Mouse (Mus musculus) olfactory bulb, adult 2 months (tissue): ENCODE results near the gene Uso1.

Experiments
- CTCF ChIP-seq: fragments of 200-500 bp; IDR thresholded peaks from 2 replicates; pipeline ENCODE4 v1.5.1; 2012; ENCODE audit warnings: low read depth, mild to moderate bottlenecking, low read length, moderate library complexity; ENCODE audit not compliant: insufficient read depth
- POLR2A ChIP-seq: fragments of 200-500 bp; IDR thresholded peaks from 2 replicates; pipeline ENCODE4 v1.6.1; 2012; ENCODE audit warnings: mild to moderate bottlenecking, low read depth, low read length, moderate library complexity; ENCODE audit not compliant: insufficient read depth

- no peak for TF ChIP-seq CTCF
- TF ChIP-seq POLR2A: no peak
Measured at GRCm38 (mm10) chr5:92240769-92241168, 103.0 kb downstream of the Uso1 start.
